Mouse (Mus musculus): ENCODE measurements around the gene Mprip. TPM values are rescaled to one million over a fixed set of nuclear protein-coding genes. Genes with fewer than 3 reads are reported as not detected.
"Not testable (repeated sequence)": the region's sequence is repeated elsewhere in the genome, so short reads cannot be mapped to it uniquely, and the experiment has no call there.

Gene Mprip
- polyA plus RNA-seq, 1 experiment from 2014 or later: 28.6 TPM

- H3K9me3 ChIP-seq: no peaks in the 10 kb centered on the region
Measured at GRCm38 (mm10) chr11:59662249-59662788, 1.2 kb downstream of the Mprip start.

GRCm38 (mm10) chr11:59662877-59663775 lies 2.0 kb downstream of the Mprip start:
- H3K4me3 ChIP-seq: peak overlapping the region; percentile 71
- WGBS: 6% methylated on average over 30 of the region's 30 CpGs
- no peaks in the 10 kb centered on the region for H3K36me3 ChIP-seq
- peaks cover 9% of the 10 kb centered on the region for H3K27me3 ChIP-seq (ENCODE audit: insufficient read depth, poor library complexity, severe bottlenecking)
- peak overlapping the region; percentile 92 for H3K27ac ChIP-seq
- no peaks in the 10 kb centered on the region for H3K9me3 ChIP-seq
- peaks cover 40% of the 10 kb centered on the region for H3K4me1 ChIP-seq (replicated peaks)
- DNase-seq (ENCODE audit: low spot score): peak; percentile 31

More at GRCm38 (mm10) chr11:59662249-59662788, 1.2 kb downstream of the Mprip start:
- Histone ChIP-seq H3K27me3 (ENCODE audit: insufficient read depth, poor library complexity, severe bottlenecking) (peaks cover 9% of the 10 kb centered on the region), H3K4me3 (peak overlapping the region; percentile 71), H3K36me3 (no peaks in the 10 kb centered on the region), H3K4me1 (replicated peaks) (peaks cover 40% of the 10 kb centered on the region), H3K27ac (peak overlapping the region; percentile 92)
- 1% methylated on average over 82 of the region's 82 CpGs for WGBS
- peak; percentile 97 for DNase-seq (ENCODE audit: low spot score)

- WGBS: 29% methylated on average over 3 of the region's 3 CpGs
- DNase-seq (ENCODE audit: low spot score): no peak
- H3K27me3 ChIP-seq (ENCODE audit: insufficient read depth, poor library complexity, severe bottlenecking): peaks cover 9% of the 10 kb centered on the region
Measured at GRCm38 (mm10) chr11:59663776-59664320, 2.7 kb downstream of the Mprip start.

GRCm38 (mm10) chr11:59664818-59665217 lies 3.7 kb downstream of the Mprip start:
- peaks cover 40% of the 10 kb centered on the region for H3K4me1 ChIP-seq (replicated peaks)
- peak; percentile 17 for DNase-seq (ENCODE audit: low spot score)
- H3K4me3 ChIP-seq: peak overlapping the region; percentile 21; the same call in 1 of the 2 replicates
- H3K27ac ChIP-seq: no peak overlapping the region
- no peaks in the 10 kb centered on the region for H3K9me3 ChIP-seq
- H3K27me3 ChIP-seq (ENCODE audit: insufficient read depth, poor library complexity, severe bottlenecking): peaks cover 9% of the 10 kb centered on the region
- H3K36me3 ChIP-seq: no peaks in the 10 kb centered on the region
- WGBS: 51% methylated on average over 3 of the region's 3 CpGs

More at GRCm38 (mm10) chr11:59663776-59664320, 2.7 kb downstream of the Mprip start:
- H3K4me1 ChIP-seq (replicated peaks): peaks cover 40% of the 10 kb centered on the region
- H3K4me3 ChIP-seq: peak overlapping the region; percentile 71
- H3K9me3 ChIP-seq: no peaks in the 10 kb centered on the region
- no peaks in the 10 kb centered on the region for H3K36me3 ChIP-seq
- no peak overlapping the region for H3K27ac ChIP-seq

- no peaks in the 10 kb centered on the region for H3K27me3 ChIP-seq (ENCODE audit: insufficient read depth, poor library complexity, severe bottlenecking)
- WGBS: 85% methylated on average over 4 of the region's 4 CpGs
Measured at GRCm38 (mm10) chr11:59671049-59671693, 10.1 kb downstream of the Mprip start.

GRCm38 (mm10) chr11:59674013-59674412 lies 12.9 kb downstream of the Mprip start:
- H3K4me1 ChIP-seq (replicated peaks): peaks cover 18% of the 10 kb centered on the region; the same call in 1 of the 2 replicates
- H3K27ac ChIP-seq: no peak overlapping the region
- H3K4me3 ChIP-seq: no peak overlapping the region
- WGBS: 82% methylated on average over 3 of the region's 3 CpGs
- no peaks in the 10 kb centered on the region for H3K27me3 ChIP-seq (ENCODE audit: insufficient read depth, poor library complexity, severe bottlenecking)
- no peaks in the 10 kb centered on the region for H3K9me3 ChIP-seq
- H3K36me3 ChIP-seq: peaks cover 15% of the 10 kb centered on the region
- no peak for DNase-seq (ENCODE audit: low spot score)

More at GRCm38 (mm10) chr11:59671049-59671693, 10.1 kb downstream of the Mprip start:
- DNase-seq (ENCODE audit: low spot score): no peak
- Histone ChIP-seq H3K9me3 (no peaks in the 10 kb centered on the region), H3K4me1 (replicated peaks) (peaks cover 18% of the 10 kb centered on the region; the same call in 1 of the 2 replicates), H3K36me3 (peaks cover 2% of the 10 kb centered on the region; the same call in 1 of the 2 replicates), H3K4me3 (no peak overlapping the region), H3K27ac (no peak overlapping the region)

GRCm38 (mm10) chr11:59674746-59675145 lies 13.6 kb downstream of the Mprip start:
- H3K9me3 ChIP-seq; H3K27ac ChIP-seq; H3K27me3 ChIP-seq (ENCODE audit: insufficient read depth, poor library complexity, severe bottlenecking); H3K4me3 ChIP-seq; DNase-seq (ENCODE audit: low spot score): not testable (repeated sequence)
- WGBS: 95% methylated on average over 8 of the region's 8 CpGs
- peaks cover 18% of the 10 kb centered on the region; the same call in 1 of the 2 replicates for H3K4me1 ChIP-seq (replicated peaks)
- H3K36me3 ChIP-seq: peaks cover 18% of the 10 kb centered on the region

- Histone ChIP-seq H3K27ac (no peak overlapping the region), H3K27me3 (ENCODE audit: insufficient read depth, poor library complexity, severe bottlenecking) (no peaks in the 10 kb centered on the region), H3K9me3 (no peaks in the 10 kb centered on the region), H3K36me3 (peaks cover 34% of the 10 kb centered on the region), H3K4me3 (no peak overlapping the region), H3K4me1 (replicated peaks) (peaks cover 3% of the 10 kb centered on the region; the same call in 1 of the 2 replicates)
- WGBS: 95% methylated on average over 2 of the region's 2 CpGs
- DNase-seq (ENCODE audit: low spot score): no peak
Measured at GRCm38 (mm10) chr11:59677767-59678166, 16.7 kb downstream of the Mprip start.

- 96% methylated on average over 2 of the region's 2 CpGs for WGBS
- Histone ChIP-seq H3K27me3 (ENCODE audit: insufficient read depth, poor library complexity, severe bottlenecking) (no peaks in the 10 kb centered on the region), H3K36me3 (peaks cover 32% of the 10 kb centered on the region), H3K9me3 (no peaks in the 10 kb centered on the region), H3K4me1 (replicated peaks) (no peaks in the 10 kb centered on the region), H3K27ac (no peak overlapping the region), H3K4me3 (no peak overlapping the region)
- no peak for DNase-seq (ENCODE audit: low spot score)
Measured at GRCm38 (mm10) chr11:59678693-59679092, 17.6 kb downstream of the Mprip start.

GRCm38 (mm10) chr11:59680111-59680510 lies 19.0 kb downstream of the Mprip start:
- DNase-seq (ENCODE audit: low spot score): no peak
- Histone ChIP-seq H3K4me1 (replicated peaks) (no peaks in the 10 kb centered on the region), H3K4me3 (no peak overlapping the region), H3K27me3 (ENCODE audit: insufficient read depth, poor library complexity, severe bottlenecking) (no peaks in the 10 kb centered on the region), H3K27ac (no peak overlapping the region), H3K9me3 (no peaks in the 10 kb centered on the region), H3K36me3 (peaks cover 32% of the 10 kb centered on the region)
- WGBS: 90% methylated on average over 5 of the region's 5 CpGs

- Histone ChIP-seq H3K4me1 (replicated peaks) (peaks cover 10% of the 10 kb centered on the region), H3K27ac (no peak overlapping the region), H3K27me3 (ENCODE audit: insufficient read depth, poor library complexity, severe bottlenecking) (no peaks in the 10 kb centered on the region), H3K36me3 (peaks cover 18% of the 10 kb centered on the region), H3K4me3 (no peak overlapping the region), H3K9me3 (no peaks in the 10 kb centered on the region)
- DNase-seq (ENCODE audit: low spot score): no peak
- WGBS: 91% methylated on average over 6 of the region's 6 CpGs
Measured at GRCm38 (mm10) chr11:59684956-59685355, 23.9 kb downstream of the Mprip start.

- no peaks in the 10 kb centered on the region for H3K27me3 ChIP-seq (ENCODE audit: insufficient read depth, poor library complexity, severe bottlenecking)
- H3K36me3 ChIP-seq: peaks cover 41% of the 10 kb centered on the region
- 94% methylated on average over 1 of the region's 1 CpGs for WGBS
- no peaks in the 10 kb centered on the region for H3K9me3 ChIP-seq
- no peak overlapping the region for H3K4me3 ChIP-seq
- H3K4me1 ChIP-seq (replicated peaks): no peaks in the 10 kb centered on the region
- no peak overlapping the region for H3K27ac ChIP-seq
- DNase-seq (ENCODE audit: low spot score): no peak
Measured at GRCm38 (mm10) chr11:59694533-59694932, 33.4 kb downstream of the Mprip start.

All from hindbrain, embryonic 10.5 days (tissue).